Mouse (Mus musculus): ENCODE results near the gene Gpr162. TPM values are rescaled to one million over a fixed set of nuclear protein-coding genes. Genes with fewer than 3 reads are reported as not detected.
"Not testable (repeated sequence)": the region's sequence is repeated elsewhere in the genome, so short reads cannot be mapped to it uniquely, and the experiment has no call there.

The Gpr162 gene
- total RNA-seq, 1 experiment from 2014 or later, result 1.6 TPM

- DNase-seq, result peak; percentile 79
Observed at GRCm38 (mm10) chr6:124839805-124840204, 24.0 kb downstream of the Gpr162 start.

DNA sequence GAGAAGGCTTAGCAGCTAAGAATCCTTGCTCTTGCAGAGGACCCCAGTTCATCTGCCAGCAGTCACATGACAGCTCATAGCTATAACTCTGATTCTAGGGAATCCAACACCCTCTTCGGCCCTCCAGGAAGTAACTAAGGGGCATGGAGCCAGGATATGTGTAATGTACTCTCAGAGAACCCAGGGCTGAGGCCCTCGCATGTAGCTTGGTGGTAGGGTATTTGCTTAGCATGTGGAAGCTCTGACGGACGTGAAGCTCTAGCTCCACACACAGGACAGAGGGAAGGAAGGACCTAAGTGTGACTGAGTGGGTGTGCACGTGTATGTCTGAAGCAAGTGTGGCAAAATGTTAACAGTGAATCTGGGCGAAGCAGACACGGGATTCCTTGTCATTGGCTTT lies 27.4 kb downstream of the Gpr162 start:
- DNase-seq, result no peak

GRCm38 (mm10) chr6:124835531-124835930 lies 28.3 kb downstream of the Gpr162 start:
- no peak for DNase-seq

- no peak for DNase-seq
Observed at GRCm38 (mm10) chr6:124834512-124835081, 29.2 kb downstream of the Gpr162 start.

DNA sequence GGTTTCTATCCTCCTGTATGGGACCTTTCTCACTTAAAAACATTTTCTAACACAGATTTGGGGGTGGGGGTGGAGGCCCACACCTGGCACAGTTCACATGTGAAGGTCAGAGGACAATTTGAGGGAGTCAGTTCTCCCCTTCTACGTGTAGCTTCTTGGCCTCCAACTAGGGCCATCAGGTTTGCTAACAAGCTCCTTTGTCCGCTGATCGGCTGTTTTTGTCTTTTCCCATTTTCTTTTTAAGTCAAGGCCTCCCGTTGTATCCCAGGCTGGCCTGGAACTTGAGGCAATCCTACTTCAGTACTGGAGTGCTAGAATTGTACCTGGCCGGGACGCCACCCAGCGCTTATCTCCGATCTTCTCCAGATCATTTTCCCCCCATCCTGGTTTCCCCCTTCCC lies 32.1 kb downstream of the Gpr162 start:
- no peak for DNase-seq

DNA sequence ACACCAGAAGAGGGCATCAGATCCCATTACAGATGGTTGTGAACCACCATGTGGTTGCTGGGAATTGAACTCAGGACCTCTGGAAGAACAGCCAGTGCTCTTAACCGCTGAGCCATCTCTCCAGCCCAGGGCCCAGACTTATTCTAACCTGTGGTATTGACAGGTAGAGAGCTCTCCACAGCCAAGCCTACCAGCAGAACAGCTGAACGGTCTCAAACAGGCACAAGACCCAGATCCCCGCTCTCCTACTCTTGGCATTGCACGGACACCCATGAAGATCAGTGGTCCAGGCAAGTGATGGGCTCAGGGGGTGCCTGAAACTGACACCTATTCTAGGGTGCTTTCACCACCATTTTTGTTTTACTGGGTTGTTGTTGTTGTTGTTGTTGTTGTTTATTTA lies 32.6 kb downstream of the Gpr162 start:
- not testable (repeated sequence) for DNase-seq

DNA sequence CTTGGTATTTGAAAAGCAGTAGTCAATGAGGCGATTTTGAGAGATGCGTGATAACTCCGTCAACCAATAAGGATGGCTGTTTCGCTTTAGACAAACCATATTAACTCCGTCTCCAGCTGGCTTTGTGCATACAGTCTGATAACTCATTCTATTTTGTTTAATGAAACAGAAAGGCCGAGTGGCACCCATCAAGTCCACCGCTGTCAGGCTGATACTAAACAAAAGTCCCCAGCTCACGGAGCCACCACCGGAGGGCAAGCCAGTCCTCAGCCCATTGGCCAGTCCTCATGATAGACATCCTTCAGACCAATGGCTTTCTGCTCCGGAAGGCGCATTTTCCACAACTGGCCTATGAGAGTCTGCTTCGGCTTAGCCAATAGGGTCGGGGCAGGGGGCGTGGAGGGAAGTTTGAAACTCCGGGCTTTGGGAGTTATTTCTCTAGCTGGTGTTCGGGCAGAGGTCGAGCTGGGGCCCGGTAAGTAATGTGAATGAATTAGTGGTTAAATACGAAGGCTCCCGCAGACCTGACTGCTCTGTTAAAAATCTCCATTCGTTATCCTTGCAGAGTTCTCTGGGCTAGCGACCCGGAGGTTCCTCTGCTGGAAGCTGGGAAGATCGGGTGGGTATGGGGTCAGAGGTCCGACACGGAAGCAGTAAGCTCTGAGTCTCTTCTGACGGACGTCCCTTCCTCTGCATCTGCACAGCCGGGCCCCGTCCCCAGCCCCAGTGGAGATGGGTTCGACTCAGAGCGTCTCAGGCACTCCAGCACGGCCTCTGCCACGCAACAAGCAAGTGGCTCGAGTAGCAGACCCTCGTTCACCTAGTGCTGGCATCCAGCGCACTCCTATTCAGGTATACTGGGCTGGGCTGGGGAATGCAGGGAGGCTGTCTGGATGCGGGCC lies 33.7 kb downstream of the Gpr162 start:
- DNase-seq, result peak; percentile 95

GRCm38 (mm10) chr6:124828868-124829798 lies 34.6 kb downstream of the Gpr162 start, which contains the start of the genes Usp5 and Cdca3:
Usp5 (minus strand) TSS chr6:124829484.
Cdca3 (plus strand) TSS chr6:124829547.
- DNase-seq, result peak; percentile 99

DNA sequence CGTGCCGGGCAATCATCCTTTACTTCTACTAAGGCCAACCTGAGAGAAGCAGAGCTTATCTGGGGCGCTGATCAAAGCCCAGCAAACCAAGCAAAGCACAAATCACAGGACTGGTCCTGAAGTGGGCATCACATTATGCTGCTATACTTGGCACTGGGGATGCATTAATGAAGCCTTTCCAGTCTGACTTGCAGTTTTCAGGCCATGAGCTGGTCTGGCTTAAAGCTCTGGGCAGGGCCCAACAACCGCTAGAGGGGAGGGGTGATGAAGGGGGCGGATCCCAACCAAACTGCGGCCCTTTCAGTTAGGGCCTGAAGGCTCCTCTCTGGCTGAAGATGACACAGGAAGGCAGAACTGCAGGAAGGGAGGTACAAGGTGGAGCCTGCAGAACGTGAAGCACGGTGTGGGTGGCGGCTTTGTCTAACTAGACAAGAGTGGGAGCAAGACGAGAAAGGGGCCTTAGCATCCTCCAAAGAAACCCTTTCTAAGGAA lies 35.6 kb downstream of the Gpr162 start:
- peak; percentile 77 for DNase-seq

DNA sequence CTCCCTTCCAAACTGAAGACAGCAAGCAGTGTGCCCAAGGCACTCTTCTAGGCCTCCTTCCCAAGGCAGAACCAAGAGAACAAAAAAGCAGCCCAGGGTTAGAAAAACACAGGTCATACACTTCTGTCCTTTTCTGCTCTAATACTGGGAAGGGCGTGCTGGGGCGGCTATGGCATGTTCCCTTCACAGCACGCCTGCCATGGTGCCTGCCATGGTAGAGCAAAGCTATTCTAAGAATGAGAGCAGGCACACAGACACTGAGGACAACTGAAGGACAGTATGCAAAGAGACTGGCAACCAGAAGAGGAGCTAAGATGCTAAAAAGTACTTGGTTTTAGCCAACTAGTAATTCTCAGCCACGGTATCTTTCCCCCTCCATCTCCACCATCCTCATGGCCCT lies 41.7 kb downstream of the Gpr162 start:
- no peak for DNase-seq

- no peak for DNase-seq
Observed at GRCm38 (mm10) chr6:124820891-124821290, 42.9 kb downstream of the Gpr162 start.

GRCm38 (mm10) chr6:124817971-124818370 lies 45.8 kb downstream of the Gpr162 start:
- DNase-seq, result no peak

- DNase-seq, result no peak
Observed at GRCm38 (mm10) chr6:124817563-124817962, 46.2 kb downstream of the Gpr162 start.

DNA sequence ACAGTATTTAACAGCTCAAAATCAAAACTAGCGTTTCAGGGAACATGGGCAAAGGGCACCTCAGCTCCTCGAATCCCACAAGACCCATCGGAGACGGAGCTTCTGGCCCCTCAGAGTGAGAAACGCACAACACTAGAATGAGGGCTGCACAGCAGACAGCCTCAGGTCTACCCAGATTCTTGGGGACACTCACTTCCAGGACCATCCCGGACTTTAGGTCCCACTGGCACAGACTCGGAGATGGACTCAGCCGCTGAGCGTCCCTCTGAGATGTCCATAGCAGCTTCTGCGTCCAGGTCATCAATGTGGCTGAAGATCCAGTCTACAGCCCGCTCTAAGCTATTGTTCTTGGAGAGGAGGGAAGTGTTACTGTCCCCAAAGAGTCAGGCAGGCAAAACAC lies 46.7 kb downstream of the Gpr162 start:
- DNase-seq, result no peak

GRCm38 (mm10) chr6:124816611-124817010 lies 47.2 kb downstream of the Gpr162 start:
- DNase-seq, result no peak

DNA sequence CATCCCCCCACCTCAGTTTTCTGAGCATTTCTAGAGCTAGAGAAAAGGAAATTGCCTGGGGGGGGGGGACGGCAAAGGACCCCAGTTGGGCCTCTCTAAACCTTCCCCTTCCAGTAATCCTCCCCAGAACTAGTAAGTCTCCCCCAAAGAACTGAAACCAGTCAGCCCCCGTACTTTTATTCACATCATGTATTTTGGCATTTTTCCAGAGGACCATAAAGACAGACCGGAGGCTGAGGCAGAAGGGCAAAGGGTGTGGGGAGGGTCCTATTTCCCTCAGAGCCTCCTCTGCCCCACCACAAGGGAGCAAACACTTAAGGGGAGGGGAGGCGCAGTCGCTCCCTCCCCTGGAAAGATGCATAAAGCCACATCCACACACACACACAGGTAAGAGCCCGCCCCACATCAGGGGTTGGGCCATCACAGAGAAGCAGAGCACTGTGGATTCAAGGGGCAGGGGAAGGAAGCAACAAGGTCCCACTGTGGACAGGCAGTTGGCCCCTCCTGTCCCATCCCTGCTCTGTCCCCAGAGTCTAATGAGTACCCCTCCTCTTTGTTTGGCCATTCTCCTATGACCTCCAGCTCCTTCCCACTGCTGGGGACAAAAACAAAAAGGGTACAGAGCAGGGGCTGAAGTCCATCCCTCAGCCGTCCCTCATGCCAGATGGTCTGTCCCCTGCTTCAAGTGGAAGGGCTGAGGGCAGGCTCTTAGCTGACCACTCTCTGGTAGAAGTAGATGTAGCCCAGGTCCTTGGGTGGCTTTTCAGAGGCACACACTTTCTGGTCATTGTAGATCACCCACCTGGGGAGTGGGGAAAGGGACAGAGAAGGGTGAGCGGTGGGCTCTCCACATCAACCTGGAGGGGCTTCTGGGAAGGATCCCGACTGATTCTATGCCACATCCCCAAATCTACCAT lies 48.7 kb downstream of the Gpr162 start:
- no peak for DNase-seq

DNA sequence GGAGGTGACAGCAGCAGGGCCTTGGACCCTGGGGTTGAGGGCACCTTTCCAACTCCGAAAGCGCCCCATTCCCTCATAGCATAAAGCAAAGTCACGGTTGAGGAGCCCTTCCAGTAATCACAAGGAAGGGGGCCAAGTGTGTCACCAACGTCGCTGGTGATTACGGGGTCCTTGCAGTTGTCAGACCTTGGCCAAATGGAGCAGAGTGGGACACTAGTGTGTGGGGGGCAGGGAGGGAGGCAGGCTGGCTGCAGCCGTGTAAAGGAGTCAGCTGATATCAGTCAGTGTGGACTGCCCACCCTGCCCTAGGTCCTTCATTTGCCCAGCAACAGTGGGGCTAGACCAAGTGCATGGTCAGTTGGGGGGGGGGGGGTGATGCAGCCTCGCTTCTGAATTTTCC lies 49.3 kb downstream of the Gpr162 start:
- peak; percentile 62 for DNase-seq

GRCm38 (mm10) chr6:124813933-124814332 lies 49.9 kb downstream of the Gpr162 start, which contains the start of gene Tpi1:
Tpi1 (minus strand) TSS chr6:124814296.
- DNase-seq, result peak; percentile 96

DNA sequence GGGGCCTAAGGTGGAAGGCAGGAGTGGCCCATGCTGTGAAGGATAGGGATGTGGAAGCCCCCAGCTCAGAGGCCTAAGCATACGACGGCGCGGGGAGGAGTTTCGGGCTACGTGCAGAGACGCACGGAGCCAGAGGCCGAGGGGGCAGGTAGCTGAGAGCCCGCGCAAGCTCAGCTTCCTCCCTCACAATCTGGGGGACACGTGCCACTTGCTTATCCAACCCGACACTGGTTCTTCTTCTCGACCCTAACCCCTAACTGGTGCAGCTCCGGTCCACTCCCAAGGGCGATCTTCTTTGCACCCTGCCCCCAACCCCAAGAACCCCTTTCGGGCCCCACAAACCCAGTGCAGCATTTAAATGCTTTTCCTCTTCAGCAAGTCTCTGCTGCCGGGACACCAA lies 50.3 kb downstream of the Gpr162 start:
- DNase-seq, result peak; percentile 82

- no peak for DNase-seq
Observed at GRCm38 (mm10) chr6:124812848-124813247, 50.9 kb downstream of the Gpr162 start.

All from adrenal gland, postnatal 14 days (tissue).